Mouse (Mus musculus) MEL (cell line): ENCODE data around the gene Accsl. TPM values are rescaled to one million over a fixed set of nuclear protein-coding genes. Genes with fewer than 3 reads are reported as not detected.

Experiments
- DNase-seq: peaks from one replicate; pipeline ENCODE4 v3.0.0; 2011; ENCODE audit warnings: low read depth, low spot score
- H3K27ac ChIP-seq: 2 replicates; pipeline ENCODE4 v1.5.1; 2012; ENCODE audit warnings: low read depth, mild to moderate bottlenecking, control low read depth, low read length, moderate library complexity; ENCODE audit not compliant: control insufficient read depth
- H3K27me3 ChIP-seq, 2 experiments: fragments of 150-350 bp in 1 of 2; sonication (generic) in 1 of 2; 2 replicates each; pipeline ENCODE4 v1.6.1; 2012; ENCODE audit warnings: low read length in 2 of 2, mild to moderate bottlenecking in 2 of 2, improper control_type of control experiment in 1 of 2, moderate library complexity in 1 of 2; ENCODE audit not compliant: insufficient read depth in 2 of 2, control insufficient read depth in 1 of 2
- H3K36me3 ChIP-seq, 2 experiments: 2 replicates each; pipeline ENCODE4 v1.6.1; 2012 to 2014; ENCODE audit warnings: low read length in 2 of 2, improper control_type of control experiment in 1 of 2, inconsistent platforms in 1 of 2, mild to moderate bottlenecking in 1 of 2; ENCODE audit not compliant: insufficient read depth in 2 of 2, control insufficient read depth in 1 of 2
- H3K4me1 ChIP-seq, 2 experiments: fragments of 150-350 bp in 1 of 2; sonication (generic) in 1 of 2; 2 replicates each; pipeline ENCODE4 v1.6.1; 2012; ENCODE audit warnings: low read length in 2 of 2, improper control_type of control experiment in 1 of 2, mild to moderate bottlenecking in 1 of 2; ENCODE audit not compliant: insufficient read depth in 2 of 2, control insufficient read depth in 1 of 2
- H3K4me3 ChIP-seq, 2 experiments: fragments of 150-350 bp in 1 of 2; sonication (generic) in 1 of 2; 2 replicates each; pipeline ENCODE4 v1.5.1; 2012; ENCODE audit warnings: low read depth in 2 of 2, low read length in 2 of 2, mild to moderate bottlenecking in 2 of 2, moderate library complexity in 2 of 2, control low read depth in 1 of 2, improper control_type of control experiment in 1 of 2; ENCODE audit not compliant: control insufficient read depth in 1 of 2, insufficient read depth in 1 of 2
- H3K79me2 ChIP-seq: 2 replicates; pipeline ENCODE4 v1.6.1; 2012; ENCODE audit warnings: mild to moderate bottlenecking, low read length, moderate library complexity; ENCODE audit not compliant: control insufficient read depth, poor library complexity, insufficient read depth
- H3K9ac ChIP-seq: 2 replicates; pipeline ENCODE4 v1.6.1; 2012; ENCODE audit warnings: low read depth, mild to moderate bottlenecking, control low read depth, low read length, moderate library complexity; ENCODE audit not compliant: control insufficient read depth, poor library complexity, severe bottlenecking
- H3K9me3 ChIP-seq: fragments of 150-350 bp; sonication (generic); replicated peaks from 2 replicates; pipeline ENCODE4 v1.6.1; 2012; ENCODE audit warnings: mild to moderate bottlenecking, low read length, improper control_type of control experiment, moderate library complexity; ENCODE audit not compliant: insufficient read depth
- BHLHE40 ChIP-seq: IDR thresholded peaks from 2 replicates; pipeline ENCODE4 v1.6.1; 2012; ENCODE audit warnings: low read depth, mild to moderate bottlenecking, inconsistent platforms, low read length, improper control_type of control experiment, borderline replicate concordance
- CHD1 ChIP-seq: IDR thresholded peaks from 2 replicates; pipeline ENCODE4 v1.6.1; 2012; ENCODE audit warnings: low read depth, mild to moderate bottlenecking, inconsistent platforms, low read length, improper control_type of control experiment
- CHD2 ChIP-seq: IDR thresholded peaks from 2 replicates; pipeline ENCODE4 v1.6.1; 2011; ENCODE audit warnings: low read length, improper control_type of control experiment
- CTCF ChIP-seq, 3 experiments: IDR thresholded peaks in 2 of 3; conservative IDR thresholded peaks in 1 of 3; 2 replicates each; pipeline ENCODE4 v1.5.1; 2011 to 2012; ENCODE audit warnings: low read length in 3 of 3, low read depth in 2 of 3, mild to moderate bottlenecking in 2 of 3, improper control_type of control experiment in 1 of 3, inconsistent platforms in 1 of 3, mixed read lengths in 1 of 3, moderate library complexity in 1 of 3; ENCODE audit not compliant: control insufficient read depth in 1 of 3, insufficient read depth in 1 of 3, poor library complexity in 1 of 3, severe bottlenecking in 1 of 3
- E2F4 ChIP-seq: IDR thresholded peaks from 2 replicates; pipeline ENCODE4 v1.6.1; 2011; ENCODE audit warnings: low read depth, low read length, improper control_type of control experiment, borderline replicate concordance
- ELF1 ChIP-seq: IDR thresholded peaks from 2 replicates; pipeline ENCODE4 v1.6.1; 2014; ENCODE audit warnings: low read depth, mild to moderate bottlenecking, inconsistent platforms, low read length, improper control_type of control experiment, moderate library complexity
- EP300 ChIP-seq, 2 experiments: IDR thresholded peaks; 2 replicates each; pipeline ENCODE4 v1.6.1; 2011; ENCODE audit warnings: improper control_type of control experiment in 2 of 2, low read length in 2 of 2, low read depth in 1 of 2, mild to moderate bottlenecking in 1 of 2
- ETS1 ChIP-seq: IDR thresholded peaks from 2 replicates; pipeline ENCODE4 v1.6.1; 2012; ENCODE audit warnings: low read depth, mild to moderate bottlenecking, inconsistent platforms, low read length, improper control_type of control experiment, moderate library complexity
- GATA1 ChIP-seq: IDR thresholded peaks from 2 replicates; pipeline ENCODE4 v1.6.1; 2011; ENCODE audit warnings: low read depth, low read length, improper control_type of control experiment
- MAFK ChIP-seq: IDR thresholded peaks from 2 replicates; pipeline ENCODE4 v1.6.1; 2011; ENCODE audit warnings: low read depth, mild to moderate bottlenecking, low read length, improper control_type of control experiment, borderline replicate concordance
- MAX ChIP-seq: IDR thresholded peaks from 2 replicates; pipeline ENCODE4 v1.6.1; 2011; ENCODE audit warnings: low read length, improper control_type of control experiment
- MAZ ChIP-seq: IDR thresholded peaks from 2 replicates; pipeline ENCODE4 v1.6.1; 2012; ENCODE audit warnings: low read depth, mild to moderate bottlenecking, inconsistent platforms, low read length, improper control_type of control experiment
- MXI1 ChIP-seq: IDR thresholded peaks from 2 replicates; pipeline ENCODE4 v1.6.1; 2011; ENCODE audit warnings: mild to moderate bottlenecking, low read depth, low read length, improper control_type of control experiment
- MYB ChIP-seq: IDR thresholded peaks from 2 replicates; pipeline ENCODE4 v1.6.1; 2011; ENCODE audit warnings: mild to moderate bottlenecking, low read depth, low read length, improper control_type of control experiment
- MYC ChIP-seq: IDR thresholded peaks from 2 replicates; pipeline ENCODE4 v1.6.1; 2011; ENCODE audit warnings: low read depth, mild to moderate bottlenecking, low read length, improper control_type of control experiment, moderate library complexity
- NELFE ChIP-seq: IDR thresholded peaks from 2 replicates; pipeline ENCODE4 v1.6.1; 2011; ENCODE audit warnings: low read depth, low read length, improper control_type of control experiment
- RAD21 ChIP-seq: IDR thresholded peaks from 2 replicates; pipeline ENCODE4 v1.6.1; 2011; ENCODE audit warnings: mild to moderate bottlenecking, low read depth, low read length, improper control_type of control experiment
- RCOR1 ChIP-seq: IDR thresholded peaks from 2 replicates; pipeline ENCODE4 v1.6.1; 2012; ENCODE audit warnings: low read depth, mild to moderate bottlenecking, inconsistent platforms, low read length, improper control_type of control experiment
- SIN3A ChIP-seq: IDR thresholded peaks from 2 replicates; pipeline ENCODE4 v1.6.1; 2012; ENCODE audit warnings: low read length, improper control_type of control experiment, inconsistent platforms
- SMC3 ChIP-seq: IDR thresholded peaks from 2 replicates; pipeline ENCODE4 v1.6.1; 2011; ENCODE audit warnings: low read depth, low read length, improper control_type of control experiment
- TBP ChIP-seq: IDR thresholded peaks from 2 replicates; pipeline ENCODE4 v1.8.0; 2011; ENCODE audit warnings: low read depth, low read length, improper control_type of control experiment
- TCF12 ChIP-seq: IDR thresholded peaks from 2 replicates; pipeline ENCODE4 v1.6.1; 2014; ENCODE audit warnings: low read depth, mild to moderate bottlenecking, inconsistent platforms, low read length, improper control_type of control experiment, moderate library complexity
- USF1 ChIP-seq: IDR thresholded peaks from 2 replicates; pipeline ENCODE4 v1.6.1; 2014; ENCODE audit warnings: low read depth, mild to moderate bottlenecking, inconsistent platforms, low read length, improper control_type of control experiment, moderate library complexity
- ZC3H11A ChIP-seq: IDR thresholded peaks from 2 replicates; pipeline ENCODE4 v1.6.1; 2012; ENCODE audit warnings: low read depth, mild to moderate bottlenecking, inconsistent platforms, low read length, improper control_type of control experiment
- ZKSCAN1 ChIP-seq: IDR thresholded peaks from 2 replicates; pipeline ENCODE4 v1.6.1; 2012; ENCODE audit warnings: low read depth, mild to moderate bottlenecking, inconsistent platforms, low read length, improper control_type of control experiment, moderate library complexity
- ZMIZ1 ChIP-seq: IDR thresholded peaks from 2 replicates; pipeline ENCODE4 v1.6.1; 2012; ENCODE audit warnings: low read depth, mild to moderate bottlenecking, inconsistent platforms, low read length, improper control_type of control experiment, moderate library complexity
- ZNF384 ChIP-seq: IDR thresholded peaks from 2 replicates; pipeline ENCODE4 v1.6.1; 2012; ENCODE audit warnings: low read depth, mild to moderate bottlenecking, inconsistent platforms, low read length, improper control_type of control experiment
- polyA plus RNA-seq, 2 experiments: library from polyadenylated mRNA; stranded (reverse) in 1 of 2; unstranded in 1 of 2; fragments of >175 nt in 1 of 2; fragments of >200 nt in 1 of 2; gene quantifications; 2 replicates each; pipeline versions ENCODE4 v1.2.1 to v1.2.4; 2012; ENCODE audit warnings: low replicate concordance in 2 of 2, low read depth in 1 of 2; ENCODE audit not compliant: insufficient read length in 2 of 2, insufficient read depth in 1 of 2, missing spikeins in 1 of 2
- total RNA-seq: library from RNA; depleted of rRNA; stranded (reverse); fragments of 300-350 nt; gene quantifications from 2 replicates; pipeline ENCODE4 v1.2.3, GENCODE M21; 2012

The Accsl gene
- total and polyA plus RNA-seq, 3 experiments = not detected

DNA sequence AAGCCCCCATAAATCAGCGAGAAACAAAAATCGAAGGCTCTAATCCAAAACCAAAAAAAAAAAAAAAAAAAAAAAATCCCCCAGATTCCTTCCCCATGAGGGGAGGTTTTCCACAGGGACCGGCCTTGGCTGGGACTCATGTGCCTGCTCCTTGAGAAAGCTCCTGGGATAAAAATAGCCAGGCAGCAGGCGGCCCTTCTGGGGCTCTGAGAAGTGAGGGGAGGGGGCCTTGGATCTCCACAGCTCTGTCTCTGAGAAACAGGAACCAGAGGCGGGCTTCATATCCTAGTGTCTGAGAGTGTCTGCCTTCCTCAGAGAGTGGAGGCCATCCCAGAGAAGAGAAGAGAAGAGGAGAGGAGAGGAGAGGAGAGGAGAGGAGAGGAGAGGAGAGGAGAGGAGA lies 8.0 kb upstream of the Accsl start:
- H3K4me1 ChIP-seq = no peaks in the 10 kb centered on the region
- no peak overlapping the region for H3K27ac ChIP-seq
- no peak overlapping the region for H3K4me3 ChIP-seq
- peaks cover 0 to 4% of the 10 kb centered on the region in 2 experiments; a peak in 2 of 4 replicates for H3K27me3 ChIP-seq
- H3K9me3 ChIP-seq = no peaks in the 10 kb centered on the region
- no peaks in the 10 kb centered on the region for H3K79me2 ChIP-seq
- no peak for DNase-seq
- no peak overlapping the region for H3K9ac ChIP-seq
- no peak for TF ChIP-seq GATA1
- TF ChIP-seq SMC3 = no peak
- TF ChIP-seq ZC3H11A = no peak
- no peak for TF ChIP-seq CHD2
- TF ChIP-seq EP300 (IDR thresholded peaks at IDR 0.05; ENCODE audit: low read depth in 1 of 2, low read length in 2 of 2) = no peak
- TF ChIP-seq USF1 = no peak
- no peak for TF ChIP-seq ZNF384
- no peak for TF ChIP-seq TCF12
- TF ChIP-seq SIN3A = no peak
- TF ChIP-seq RAD21 = no peak
- no peak for TF ChIP-seq E2F4
- no peak for TF ChIP-seq MAX
- no peak for TF ChIP-seq MYB
- TF ChIP-seq TBP = no peak
- TF ChIP-seq ZKSCAN1 = no peak
- no peak for TF ChIP-seq NELFE
- TF ChIP-seq ETS1 = no peak
- no peak for TF ChIP-seq MYC
- H3K36me3 ChIP-seq = no peaks in the 10 kb centered on the region

DNA sequence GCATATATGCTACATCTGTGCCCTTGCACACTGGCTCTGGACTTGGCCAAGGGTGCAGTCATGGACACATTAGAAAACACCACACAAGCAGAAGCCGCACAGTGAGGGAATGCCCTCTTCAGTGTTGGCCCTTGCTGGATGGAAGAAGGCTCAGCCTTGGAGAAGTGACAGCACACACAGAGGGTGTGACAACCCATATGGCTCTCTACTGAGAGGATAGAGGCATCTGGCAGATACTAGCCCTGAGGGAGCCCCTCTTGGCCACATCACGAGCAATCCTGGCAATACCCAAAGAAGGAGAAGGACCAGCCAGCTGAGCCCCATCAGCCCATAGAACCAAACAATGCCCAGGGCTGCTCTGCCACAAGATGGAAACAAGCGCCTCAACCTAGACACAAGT lies 5.6 kb upstream of the Accsl start:
- H3K9ac ChIP-seq = no peak overlapping the region
- peaks cover 0 to 4% of the 10 kb centered on the region in 2 experiments; a peak in 2 of 4 replicates for H3K27me3 ChIP-seq
- no peak for TF ChIP-seq CHD1
- TF ChIP-seq ELF1 = no peak
- TF ChIP-seq BHLHE40 = no peak
- TF ChIP-seq MAFK = no peak
- no peak for TF ChIP-seq ZMIZ1
- no peak for TF ChIP-seq MXI1
- no peak for TF ChIP-seq NELFE
- TF ChIP-seq RAD21 = no peak
- TF ChIP-seq ZC3H11A = no peak
- TF ChIP-seq TCF12 = no peak
- TF ChIP-seq RCOR1 = no peak
- TF ChIP-seq CTCF (IDR thresholded peaks at IDR 0.05 in 2 of 3, conservative IDR thresholded peaks at IDR 0.05 in 1 of 3; ENCODE audit: control insufficient read depth in 1 of 3, insufficient read depth in 1 of 3, low read depth in 2 of 3, low read length in 3 of 3, poor library complexity in 1 of 3, severe bottlenecking in 1 of 3) = no peak
- no peak for TF ChIP-seq ETS1
- TF ChIP-seq MAZ = no peak
- no peaks in the 10 kb centered on the region for H3K9me3 ChIP-seq
- H3K4me3 ChIP-seq = no peak overlapping the region
- no peak overlapping the region for H3K27ac ChIP-seq
- no peak for DNase-seq
- H3K36me3 ChIP-seq = no peaks in the 10 kb centered on the region
- no peaks in the 10 kb centered on the region for H3K79me2 ChIP-seq
- H3K4me1 ChIP-seq = no peaks in the 10 kb centered on the region
